Mouse (Mus musculus) CD4-positive, CD25-positive, alpha-beta regulatory T cell (primary cell): ENCODE measurements around the gene Clec2i. TPM values are rescaled to one million over a fixed set of nuclear protein-coding genes. Genes with fewer than 3 reads are reported as not detected.

Source experiments
- polyA plus RNA-seq: library from polyadenylated mRNA; unstranded; fragments of 100-300 nt; shearing (Covaris generic); gene quantifications from one replicate; pipeline ENCODE4 v1.2.1, GENCODE M21; 2017

Clec2i gene
- 106 TPM for polyA plus RNA-seq

GRCm38 (mm10) chr6:128887091-128887790, at the start of gene Clec2i:
Clec2i (plus strand) TSS chr6:128887588.

GRCm38 (mm10) chr6:128890948-128891355, 3.6 kb downstream of the Clec2i start, which contains the start of gene BC035044:
BC035044 (minus strand) TSS chr6:128891126.

DNA sequence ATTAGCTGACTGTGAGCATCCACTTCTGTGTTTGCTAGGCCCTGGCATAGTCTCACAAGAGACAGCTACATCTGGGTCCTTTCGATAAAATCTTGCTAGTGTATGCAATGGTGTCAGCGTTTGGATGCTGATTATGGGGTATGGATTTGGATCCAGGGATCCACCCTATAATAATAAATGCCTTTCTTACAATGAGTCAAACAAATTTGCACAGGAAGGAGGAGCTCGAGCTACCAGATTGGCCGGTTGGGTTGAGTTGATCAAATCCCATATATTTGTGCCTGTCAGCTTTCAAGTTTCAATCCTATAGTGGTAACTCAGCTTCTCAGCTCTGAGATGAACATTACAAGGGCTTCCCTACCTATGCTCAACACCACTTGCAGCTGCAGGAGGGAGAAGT, 46.7 kb downstream of the Clec2i start, which contains the start of gene Clec2g:
Clec2g (plus strand) TSS at position 301 of the 400 bp plus-strand sequence.

Other genes starting within 250 kb of the Clec2i start
- gene Clec2h, start 225.2 kb upstream of the Clec2i start, polyA plus RNA-seq = not detected
- not detected for gene Klrb1, start 164.5 kb upstream of the Clec2i start, polyA plus RNA-seq
- gene Klrb1c, start 98.4 kb upstream of the Clec2i start, polyA plus RNA-seq = 2.1 TPM
- gene Gm44511, start 61.3 kb upstream of the Clec2i start, polyA plus RNA-seq = not detected
- gene Klrb1b, start 61.3 kb upstream of the Clec2i start, polyA plus RNA-seq = not detected
- gene BC035044, start 3.5 kb downstream of the Clec2i start, polyA plus RNA-seq = 1.8 TPM
- not detected for gene Clec2g, start 46.8 kb downstream of the Clec2i start, polyA plus RNA-seq
- gene Klrb1f, start 158.3 kb downstream of the Clec2i start, polyA plus RNA-seq = 1.9 TPM
- not detected for gene Clec2e, start 213.3 kb downstream of the Clec2i start, polyA plus RNA-seq